Mouse (Mus musculus) kidney, adult 9 months (tissue): Measurements from ENCODE around the gene Irf1.

Source experiments
- DNase-seq: peaks from one replicate; pipeline ENCODE4 v3.0.0; 2022

Irf1 gene

GRCm38 (mm10) chr11:53761822-53762221 lies 8.0 kb upstream of the Irf1 start:
- peak; percentile 96 for DNase-seq

- DNase-seq: no peak
Observed at GRCm38 (mm10) chr11:53762426-53762825, 7.4 kb upstream of the Irf1 start.

DNA sequence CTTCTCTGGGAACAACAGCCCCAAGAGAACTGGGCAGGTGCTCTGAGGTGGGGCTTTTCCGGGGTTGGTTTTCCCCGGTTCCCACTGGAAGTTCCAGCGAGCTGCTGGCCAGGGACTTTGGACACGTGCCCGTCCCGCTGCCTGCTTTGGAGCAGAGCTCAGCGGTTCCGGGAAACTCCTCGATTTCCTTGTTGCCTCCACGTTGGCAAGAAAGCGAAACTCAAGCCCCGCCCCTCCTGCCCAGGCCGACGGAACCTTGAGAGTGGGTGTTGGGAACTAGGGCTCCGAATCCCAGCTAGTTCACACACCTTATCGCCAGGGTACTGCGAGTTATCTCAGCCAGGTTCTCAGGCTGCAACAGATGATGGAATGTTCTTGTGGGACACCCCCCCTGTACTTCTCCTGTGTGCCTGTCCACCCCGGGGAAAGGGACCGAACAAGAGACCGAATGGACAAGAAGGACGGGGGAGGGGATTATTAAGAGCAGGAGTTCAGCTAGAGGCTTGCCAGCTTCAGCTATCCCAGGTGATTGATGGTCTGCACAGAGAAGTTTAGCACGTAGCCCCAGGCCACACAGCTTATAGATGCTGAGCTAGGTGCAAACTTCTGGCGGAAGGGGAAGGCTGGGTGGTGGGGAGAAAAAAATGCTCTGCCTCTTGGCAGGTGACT lies 6.9 kb upstream of the Irf1 start:
- peak; percentile 96 for DNase-seq

GRCm38 (mm10) chr11:53763496-53764140 lies 6.2 kb upstream of the Irf1 start:
- DNase-seq: peak; percentile 93

DNA sequence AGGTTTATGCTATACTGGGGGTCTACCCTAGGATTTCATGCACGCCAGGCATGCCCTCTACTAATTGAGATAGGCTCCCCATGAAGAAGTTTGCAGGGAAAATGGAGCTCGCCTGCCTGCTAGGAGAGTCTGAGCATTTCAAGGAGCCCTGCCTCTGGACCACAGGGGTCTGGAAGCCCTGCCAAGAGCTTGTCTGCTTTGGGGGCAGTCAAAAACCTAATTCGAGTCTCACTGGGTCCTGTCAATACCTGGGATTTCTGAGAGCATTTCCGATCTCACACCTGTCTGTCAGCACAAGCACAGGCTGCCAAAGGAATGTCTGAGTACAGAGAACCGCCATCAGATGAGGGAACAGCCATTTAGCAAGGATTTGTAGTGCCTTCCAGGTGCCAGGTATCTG lies 5.2 kb upstream of the Irf1 start:
- no peak for DNase-seq

- DNase-seq: no peak
Observed at GRCm38 (mm10) chr11:53768422-53769184, 1.2 kb upstream of the Irf1 start.

GRCm38 (mm10) chr11:53769185-53769576 lies 633 bp upstream of the Irf1 start:
- DNase-seq: no peak

DNA sequence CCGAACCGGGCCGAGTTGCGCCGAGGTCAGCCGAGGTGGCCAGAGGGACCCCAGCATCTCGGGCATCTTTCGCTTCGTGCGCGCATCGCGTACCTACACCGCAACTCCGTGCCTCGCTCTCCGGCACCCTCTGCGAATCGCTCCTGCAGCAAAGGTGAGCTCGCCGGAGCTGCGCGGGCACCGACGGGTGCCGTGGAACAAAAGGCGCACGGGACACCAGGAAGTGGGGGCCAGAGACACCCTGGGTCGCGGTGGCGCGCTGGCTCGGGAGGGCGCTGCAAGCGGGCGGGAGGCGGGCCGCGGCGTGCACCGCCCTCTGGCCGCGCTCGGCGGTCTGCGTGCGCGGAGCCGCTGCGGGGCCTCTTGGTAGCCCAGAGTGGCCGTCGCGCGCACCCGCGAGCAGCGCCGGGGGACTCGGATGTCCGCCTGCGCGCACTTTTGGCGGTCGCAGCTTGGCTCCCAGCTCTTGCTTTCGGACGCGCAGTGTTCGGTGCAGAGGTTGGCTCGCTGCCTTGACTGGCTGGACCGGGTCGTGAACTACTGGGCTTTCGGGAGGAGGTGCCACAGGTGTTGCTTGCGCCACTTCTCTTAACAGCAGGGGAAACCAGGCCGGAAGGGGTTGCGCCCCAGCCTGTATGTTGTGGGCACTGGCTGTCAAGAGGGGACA lies 444 bp downstream of the Irf1 start:
- peak; percentile 68 for DNase-seq

DNA sequence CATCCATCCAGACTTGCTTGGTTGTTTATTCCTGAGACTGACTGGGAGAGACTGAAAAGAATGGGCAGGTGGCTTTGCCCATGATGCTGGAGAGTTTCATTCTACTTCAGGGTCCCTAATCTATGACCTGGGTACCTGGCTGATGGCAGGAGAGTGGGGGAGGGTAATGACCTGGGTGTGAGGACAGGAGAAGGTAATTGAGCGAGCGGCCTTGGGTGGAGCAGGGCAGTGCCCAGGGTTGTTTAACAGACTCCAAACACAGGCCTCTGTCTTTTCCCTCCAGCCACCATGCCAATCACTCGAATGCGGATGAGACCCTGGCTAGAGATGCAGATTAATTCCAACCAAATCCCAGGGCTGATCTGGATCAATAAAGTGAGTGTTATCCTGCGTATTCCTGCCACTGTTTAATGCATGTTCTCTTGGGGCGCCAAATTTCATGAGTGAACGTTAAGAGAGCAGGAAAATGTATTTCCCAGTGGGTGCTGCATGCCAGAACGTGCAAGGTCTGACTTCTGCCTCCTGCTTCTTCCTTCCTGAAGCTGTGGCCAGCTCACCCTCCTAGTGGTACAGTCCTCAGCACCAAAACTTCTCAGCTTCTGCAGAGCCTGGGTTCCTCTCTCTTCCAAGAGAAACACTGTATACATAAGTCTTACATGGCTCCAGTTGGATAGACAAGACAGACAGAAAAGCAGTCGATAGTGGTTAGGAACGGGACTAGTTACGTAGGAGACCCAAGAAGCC lies 1.4 kb downstream of the Irf1 start:
- no peak for DNase-seq

DNA sequence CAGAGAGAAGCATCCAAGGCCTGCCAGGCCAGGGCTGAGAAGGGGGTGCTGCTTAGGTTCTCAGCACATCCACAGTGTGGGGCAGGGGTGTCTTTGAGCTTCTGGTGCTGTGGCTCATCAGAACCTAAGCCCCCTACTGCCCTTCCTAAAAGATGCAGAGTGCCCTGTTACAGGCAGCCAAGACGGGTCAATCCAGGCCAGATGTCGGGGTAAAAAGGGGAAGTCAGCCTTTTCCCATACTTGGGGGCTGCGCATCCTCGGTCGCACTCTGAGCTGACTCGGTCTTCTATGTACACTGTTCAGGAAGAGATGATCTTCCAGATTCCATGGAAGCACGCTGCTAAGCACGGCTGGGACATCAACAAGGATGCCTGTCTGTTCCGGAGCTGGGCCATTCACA lies 2.7 kb downstream of the Irf1 start:
- no peak for DNase-seq

DNA sequence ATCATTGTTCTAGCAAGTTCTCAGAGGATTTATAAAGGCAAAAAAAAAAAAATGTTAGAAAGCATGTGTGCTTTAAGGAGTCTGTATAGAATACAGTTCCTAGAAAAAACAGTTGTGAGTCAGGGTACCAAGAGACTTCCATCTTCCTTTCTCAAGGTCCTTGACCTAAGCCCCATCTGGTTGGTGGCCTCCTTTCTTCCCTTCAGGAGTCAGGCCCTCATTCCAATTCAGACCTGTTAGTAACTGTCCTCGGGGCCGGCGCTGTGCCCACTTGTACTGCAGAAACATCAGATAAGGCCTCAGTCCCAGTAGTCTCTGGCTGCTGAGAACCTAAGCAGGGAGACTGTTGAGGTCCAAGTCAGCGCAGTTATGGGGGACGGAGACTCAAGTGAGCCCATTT lies 3.3 kb downstream of the Irf1 start, which contains the start of gene Gm17334:
TSS of gene Gm17334 (minus strand) at position 101 of the 400 bp plus-strand sequence.
- no peak for DNase-seq

GRCm38 (mm10) chr11:53773641-53774360 lies 4.0 kb downstream of the Irf1 start:
- no peak for DNase-seq

DNA sequence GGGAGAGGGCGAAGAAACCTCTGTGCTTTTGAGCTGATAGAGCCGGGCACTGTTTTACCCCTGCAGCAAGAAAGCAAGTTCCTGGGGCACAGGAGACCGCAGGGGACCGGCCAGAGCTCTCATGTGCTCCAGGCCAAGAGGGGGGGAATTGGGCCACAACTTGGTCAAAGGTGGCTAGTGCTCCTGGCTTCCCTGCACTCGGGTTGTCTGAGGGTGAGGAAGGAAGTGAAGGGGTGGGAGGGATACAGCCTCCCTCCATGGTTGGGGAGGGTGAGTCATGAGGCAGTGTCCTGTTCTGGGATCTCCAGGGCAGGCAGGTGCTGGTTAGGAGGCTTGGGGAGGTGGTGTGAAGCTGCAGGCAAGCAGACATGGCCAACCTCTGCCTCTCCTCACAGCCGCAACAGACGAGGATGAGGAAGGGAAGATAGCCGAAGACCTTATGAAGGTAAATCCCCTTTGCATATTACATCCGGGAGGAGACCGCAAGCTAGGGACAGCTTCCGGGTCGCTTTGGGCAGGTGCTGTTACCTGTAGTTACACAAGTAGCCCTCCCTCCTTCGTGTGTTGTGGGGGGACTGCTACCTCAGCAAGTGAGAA lies 4.9 kb downstream of the Irf1 start:
- no peak for DNase-seq

DNA sequence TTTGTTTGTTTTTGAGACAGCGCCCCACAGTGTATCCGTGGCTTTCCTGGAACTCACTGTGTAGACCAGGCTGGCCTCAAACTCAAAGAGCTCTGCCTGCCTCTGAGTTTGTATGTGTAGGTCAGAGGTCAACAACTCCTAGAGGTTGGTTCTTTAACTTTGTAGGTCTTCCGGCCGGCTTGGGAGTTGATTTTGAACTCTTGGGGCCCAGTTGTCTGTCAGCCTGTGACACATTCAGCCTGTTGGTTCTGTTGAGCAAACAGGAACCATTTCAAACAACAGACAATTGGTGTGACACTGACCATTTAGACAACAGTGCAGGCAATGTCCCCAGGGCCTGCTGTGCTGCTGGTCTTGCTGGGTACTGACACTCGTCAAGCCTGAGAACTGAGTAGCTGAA lies 7.9 kb downstream of the Irf1 start:
- no peak for DNase-seq

DNA sequence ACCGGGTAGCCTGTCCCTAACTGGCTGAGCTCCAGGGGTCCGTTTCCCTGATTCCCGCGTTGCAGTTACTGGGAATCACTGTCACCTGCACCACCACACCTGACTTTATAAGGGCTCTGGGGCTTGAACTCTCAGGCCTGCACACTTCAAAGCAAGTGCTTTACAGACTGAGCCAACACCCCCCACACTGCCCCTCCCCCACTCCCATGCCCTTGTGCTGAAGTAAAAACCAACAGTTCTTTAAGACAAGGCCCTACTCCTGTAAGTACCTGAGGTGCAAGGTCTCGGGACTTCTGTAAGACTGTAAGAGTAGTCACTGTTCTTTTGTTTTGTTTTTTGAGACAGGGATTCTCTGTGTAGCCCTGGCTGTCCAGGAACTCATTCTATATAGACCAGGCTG lies 8.6 kb downstream of the Irf1 start:
- no peak for DNase-seq

DNA sequence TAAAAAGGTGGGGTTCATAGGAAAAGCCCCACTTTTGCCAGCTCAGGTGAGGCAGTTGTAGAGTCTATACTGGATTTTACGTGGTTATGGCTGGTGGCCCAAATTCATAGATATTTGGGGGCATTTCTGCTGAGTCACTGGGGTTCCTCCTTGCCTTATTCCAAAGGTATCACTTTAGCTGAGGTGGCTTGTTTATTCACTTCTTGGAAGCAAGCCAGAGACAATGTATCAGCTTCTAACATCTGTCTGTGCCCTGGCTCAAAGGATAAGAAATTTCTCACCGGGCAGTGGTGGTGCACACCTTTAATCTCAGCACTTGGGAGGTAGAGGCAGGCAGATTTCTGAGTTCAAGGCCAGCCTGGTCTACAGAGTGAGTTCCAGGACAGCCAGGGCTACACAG lies 10.0 kb downstream of the Irf1 start:
- DNase-seq: no peak

GRCm38 (mm10) chr11:53780262-53780661 lies 10.4 kb downstream of the Irf1 start:
- DNase-seq: no peak

DNA sequence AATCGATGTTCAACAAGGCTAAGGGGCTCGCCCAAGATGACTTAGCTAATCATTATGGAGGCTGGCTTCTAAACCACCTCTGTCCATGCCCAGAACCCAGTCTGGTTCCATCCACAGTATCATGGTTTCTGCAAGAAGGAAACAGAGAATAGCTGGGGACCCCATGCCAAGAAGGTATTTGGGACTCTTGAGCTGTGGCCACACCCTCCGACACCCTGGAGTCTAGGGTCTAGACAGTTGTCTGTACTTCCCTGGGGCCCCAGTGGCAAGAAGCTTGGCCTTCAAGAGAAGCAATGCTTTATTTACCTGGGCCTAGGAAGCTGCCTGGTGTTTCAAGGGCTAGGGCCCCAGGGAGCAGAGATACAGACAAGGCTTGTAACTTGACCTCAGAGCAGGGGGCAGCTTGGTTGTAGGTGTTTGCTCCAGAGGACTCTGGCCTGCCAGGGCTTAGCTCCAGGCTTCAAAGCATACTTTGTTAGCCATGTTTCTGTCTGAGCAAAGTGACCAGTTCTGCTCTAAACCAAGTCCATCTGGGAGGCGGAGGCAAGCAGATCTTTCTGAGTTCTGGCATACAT lies 11.5 kb downstream of the Irf1 start:
- no peak for DNase-seq

DNA sequence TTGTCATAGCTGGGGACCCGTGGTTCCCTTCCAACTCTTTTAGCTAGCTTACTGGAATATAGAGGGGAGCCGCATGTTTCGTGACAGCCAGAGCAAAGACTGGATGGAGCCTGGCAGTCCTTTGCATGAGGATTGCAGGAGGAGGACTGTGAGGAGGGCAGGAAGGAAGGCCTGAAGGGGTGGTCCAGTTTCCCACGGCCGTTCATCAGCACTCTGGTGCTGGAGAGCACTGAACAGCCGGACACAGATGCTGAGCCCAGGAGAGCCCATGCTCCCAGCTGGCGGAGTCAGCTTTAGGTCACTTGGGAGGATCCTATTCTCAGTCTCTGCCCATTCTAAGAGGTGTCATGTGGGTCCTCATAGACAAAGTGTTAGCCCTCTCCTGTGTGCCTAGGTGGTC lies 12.2 kb downstream of the Irf1 start:
- no peak for DNase-seq

- DNase-seq: no peak
Observed at GRCm38 (mm10) chr11:53783288-53783687, 13.5 kb downstream of the Irf1 start.

GRCm38 (mm10) chr11:53785311-53785936 lies 15.6 kb downstream of the Irf1 start:
- DNase-seq: no peak
